Mouse (Mus musculus): ENCODE measurements at regions not wholly inside any gene's neighbourhood (a gene's known extent, or its start where the extent isn't known, plus 50 kb on each side); places are given as distances from the start of the nearest gene placed in this dataset.

DNA sequence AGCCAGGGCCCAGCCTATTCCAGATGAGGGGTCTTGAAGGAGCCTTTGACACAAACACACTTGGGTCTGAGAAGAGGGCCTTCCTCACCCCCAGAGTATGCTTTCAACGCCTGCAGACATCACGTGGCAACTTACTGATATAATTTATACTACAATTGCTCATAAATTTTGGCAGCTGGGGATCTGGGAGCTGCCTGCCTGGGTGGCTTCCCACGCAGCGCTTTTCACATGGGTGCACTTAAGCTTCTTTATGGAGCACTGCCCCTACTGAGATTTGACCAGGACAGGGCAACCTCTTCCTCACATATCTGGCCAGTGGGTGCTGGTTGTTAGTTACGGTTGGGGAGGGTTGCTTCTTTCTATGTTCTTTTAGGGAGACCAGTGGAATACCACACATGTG is 61.6 kb downstream of the Spesp1 start:
- no peak for DNase-seq

DNA sequence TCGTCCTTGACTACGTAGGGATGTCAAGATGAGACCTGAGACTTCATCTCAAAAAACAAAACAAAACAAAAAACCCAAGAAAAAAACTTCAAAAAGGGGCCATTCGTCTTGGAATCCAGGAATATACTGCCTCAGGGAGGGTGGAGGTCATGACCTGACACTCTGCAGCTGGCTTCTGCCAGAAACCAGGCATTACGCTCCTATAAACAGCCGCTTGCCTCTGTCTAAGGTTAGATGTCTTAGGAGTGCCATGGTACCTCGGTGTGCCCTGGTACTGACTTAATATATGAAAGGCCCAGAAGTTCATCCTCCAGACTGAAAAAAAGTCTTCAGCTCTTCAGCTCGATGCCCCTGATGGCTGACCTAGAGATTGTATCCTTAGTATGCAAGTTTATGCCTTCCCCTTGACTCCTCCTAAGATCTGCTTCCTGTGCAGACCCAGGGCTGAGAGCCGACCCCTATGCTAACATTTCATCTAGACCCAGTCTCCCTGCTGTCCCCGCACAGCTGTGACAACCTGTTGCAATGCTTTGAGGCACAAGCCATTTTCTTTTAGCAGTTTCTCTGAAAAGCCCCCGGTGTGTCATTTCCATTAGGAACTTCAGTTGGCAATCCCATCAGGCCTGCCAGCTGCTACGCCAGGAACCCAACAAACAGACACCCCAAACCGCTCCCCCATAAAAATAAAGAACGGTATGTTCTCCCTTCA is 66.7 kb downstream of the Spesp1 start:
- no peak for DNase-seq

DNA sequence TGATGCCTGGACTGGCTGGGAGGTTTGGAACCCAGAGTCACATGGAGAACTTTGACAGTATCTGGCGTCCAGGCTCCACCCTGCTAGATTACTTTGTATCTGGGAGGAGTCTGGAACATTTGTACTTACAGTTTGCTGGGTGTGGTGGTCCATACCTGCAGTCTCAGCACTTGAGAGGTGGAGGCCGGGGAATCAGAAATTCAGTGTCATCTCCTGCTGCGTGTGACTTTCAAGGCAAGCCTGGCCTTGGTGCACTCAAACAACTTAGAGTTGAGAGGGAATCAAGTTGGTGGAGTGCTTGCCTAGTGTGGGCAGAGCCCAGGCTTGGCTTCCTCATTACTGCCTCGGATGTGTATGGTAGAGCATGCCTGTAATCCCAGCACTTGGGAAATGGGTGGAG is 67.5 kb downstream of the Spesp1 start:
- DNase-seq: no peak

DNA sequence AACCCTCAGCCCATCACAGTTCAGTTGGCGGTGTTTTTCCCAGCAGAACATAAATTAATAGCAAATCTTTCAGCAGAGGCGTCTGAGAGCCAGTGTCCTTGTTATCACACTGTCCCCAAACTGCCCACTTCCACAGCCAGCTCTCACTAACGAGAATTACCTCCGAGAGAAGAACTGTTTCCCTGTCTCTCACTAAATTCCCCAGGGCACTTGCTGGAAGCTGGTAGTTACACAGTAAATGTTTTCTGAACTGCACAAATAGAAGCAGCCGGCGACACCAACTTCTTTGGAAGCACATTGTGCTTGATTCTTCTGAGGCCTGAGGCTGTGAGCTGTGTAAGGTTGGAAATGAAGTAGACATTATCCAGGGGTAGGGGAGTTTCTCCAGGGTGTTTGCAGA is 69.4 kb downstream of the Spesp1 start:
- DNase-seq: no peak

DNA sequence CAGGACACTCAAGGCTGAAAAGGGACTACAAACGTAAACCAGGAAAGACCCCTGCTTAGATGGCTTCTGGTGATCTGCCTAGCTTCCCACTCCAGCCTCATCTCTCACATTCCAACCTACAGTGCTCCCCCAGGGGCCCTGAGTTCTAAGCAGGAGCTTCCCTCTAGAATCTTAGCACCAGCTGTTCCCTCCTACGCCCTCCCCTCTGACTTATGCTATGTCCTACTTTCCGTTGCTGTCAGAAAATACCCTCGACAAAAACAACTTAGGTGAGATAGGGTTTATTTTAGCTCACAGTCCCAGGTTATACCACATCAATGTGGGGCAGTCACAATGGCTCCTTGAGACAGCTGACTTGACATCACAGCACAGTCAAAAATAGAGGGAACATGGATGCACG is 71.2 kb downstream of the Spesp1 start:
- DNase-seq: no peak

DNA sequence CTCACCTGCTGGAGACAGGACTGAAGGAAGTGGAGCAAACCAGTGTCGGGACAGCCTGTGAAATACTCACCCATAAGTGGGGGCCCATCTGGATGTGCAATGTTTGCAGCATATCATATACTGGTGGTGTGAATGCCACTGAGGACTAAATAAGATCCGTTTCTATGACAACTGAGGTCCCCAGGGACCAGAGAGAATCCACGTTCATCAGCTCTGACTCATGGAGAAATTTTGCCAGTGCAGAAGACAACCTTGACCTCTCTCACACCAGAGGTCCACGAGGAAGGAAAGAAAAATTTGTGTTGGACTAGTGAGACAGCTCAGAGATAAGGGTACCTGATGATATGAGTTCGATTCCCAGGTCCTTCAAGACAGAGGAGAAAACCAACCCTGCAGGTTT is 73.6 kb downstream of the Spesp1 start:
- no peak for DNase-seq

DNA sequence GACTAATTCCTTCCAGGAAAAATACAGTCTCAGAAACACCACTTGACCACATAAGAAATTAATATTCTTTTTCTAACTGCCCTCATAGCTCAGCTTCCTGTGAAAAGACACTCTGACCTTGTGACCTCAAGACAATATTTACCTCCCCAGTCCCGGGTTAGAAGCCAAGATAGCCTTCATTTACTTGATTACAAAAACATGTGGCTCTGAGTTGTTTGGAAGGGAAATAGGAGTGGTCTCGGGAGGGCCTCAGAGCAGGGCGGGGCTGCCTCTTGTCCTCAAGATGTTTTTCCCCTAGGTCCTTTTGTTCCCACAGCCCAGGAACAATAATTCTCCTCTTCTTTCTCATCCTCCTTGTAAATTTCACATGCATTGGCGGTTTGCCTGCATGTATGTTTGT is 76.7 kb downstream of the Spesp1 start:
- no peak for DNase-seq

DNA sequence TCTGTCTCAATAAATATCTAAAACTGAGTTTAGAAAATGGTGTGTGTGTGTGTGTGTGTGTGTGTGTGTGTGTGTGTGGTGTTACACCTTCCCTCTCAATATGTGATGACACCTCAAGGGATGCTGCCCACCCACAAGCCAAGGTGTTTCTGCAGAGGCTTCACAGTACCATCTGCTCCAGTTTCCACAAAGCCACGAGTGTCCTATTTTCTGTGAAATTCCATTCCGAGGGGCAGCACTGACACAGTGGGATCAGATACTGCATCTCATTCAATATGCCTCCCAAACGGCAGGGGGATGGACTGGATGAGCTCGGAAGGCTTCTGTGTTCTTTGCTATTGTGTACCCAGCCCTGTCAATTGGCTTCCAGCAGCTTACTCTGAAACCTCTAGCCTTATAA is 78.5 kb downstream of the Spesp1 start:
- no peak for DNase-seq

DNA sequence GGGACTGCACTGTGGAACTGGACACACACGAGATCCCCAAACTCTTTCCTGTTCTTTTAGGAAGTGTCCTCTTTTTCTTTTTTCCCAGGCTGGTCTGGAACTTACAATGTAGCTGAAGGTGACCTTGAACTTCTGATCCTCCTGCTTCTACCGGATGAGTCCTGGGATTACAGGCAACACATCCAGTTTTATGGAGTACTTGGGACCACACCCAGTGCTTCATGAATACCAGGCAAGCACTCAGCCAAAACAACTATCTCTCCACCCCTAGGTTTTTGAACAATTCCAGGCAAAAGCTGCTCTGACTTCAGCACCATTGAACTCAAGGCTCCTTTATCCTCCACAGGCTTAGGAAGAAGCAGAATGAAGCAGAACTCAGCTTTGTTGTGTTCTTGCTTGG is 79.7 kb downstream of the Spesp1 start:
- DNase-seq: no peak

DNA sequence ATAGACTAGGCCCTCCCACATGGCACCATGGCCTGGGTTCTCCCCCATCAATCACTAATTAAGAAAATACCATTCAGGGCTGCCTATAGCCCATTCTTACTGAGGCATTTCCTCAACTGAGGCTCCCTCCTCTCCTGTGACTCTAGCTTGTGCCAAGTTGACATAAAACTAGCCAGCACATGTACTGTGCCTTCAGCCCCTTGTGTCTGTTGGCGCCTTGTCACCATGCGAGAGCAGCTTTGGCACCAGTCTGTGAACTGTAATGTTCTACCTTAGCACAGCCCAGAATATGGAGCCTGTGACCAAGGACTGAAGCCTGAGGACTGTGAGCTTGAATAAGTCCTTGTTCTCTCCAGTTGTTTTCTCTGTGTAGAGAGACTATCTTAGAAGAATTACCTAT is 75.0 kb upstream of the Glce start:
- DNase-seq: no peak

DNA sequence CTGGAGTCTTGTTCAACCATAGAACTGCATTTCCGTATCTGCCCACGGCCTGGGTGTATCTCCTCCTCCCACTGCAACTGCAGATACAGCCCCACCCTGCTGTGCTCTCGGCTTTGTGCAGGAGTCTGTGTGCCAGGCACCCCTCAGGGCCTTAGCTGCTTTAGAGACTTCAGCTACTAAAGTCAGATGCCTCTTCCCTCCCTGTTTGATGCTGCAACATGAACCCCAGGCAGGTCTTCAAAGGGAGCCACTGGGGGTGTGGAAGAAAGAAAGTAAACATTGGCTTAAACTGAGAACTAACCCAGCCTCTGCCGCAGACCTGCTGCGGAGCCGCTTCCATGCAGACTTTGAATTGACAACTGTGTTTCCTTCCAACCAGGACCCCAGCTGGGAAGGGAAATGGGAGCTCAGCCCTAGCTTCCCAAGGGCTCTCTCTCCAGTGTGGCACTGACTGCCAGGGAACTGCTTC is 70.0 kb upstream of the Glce start:
- peak; percentile 9 for DNase-seq

DNA sequence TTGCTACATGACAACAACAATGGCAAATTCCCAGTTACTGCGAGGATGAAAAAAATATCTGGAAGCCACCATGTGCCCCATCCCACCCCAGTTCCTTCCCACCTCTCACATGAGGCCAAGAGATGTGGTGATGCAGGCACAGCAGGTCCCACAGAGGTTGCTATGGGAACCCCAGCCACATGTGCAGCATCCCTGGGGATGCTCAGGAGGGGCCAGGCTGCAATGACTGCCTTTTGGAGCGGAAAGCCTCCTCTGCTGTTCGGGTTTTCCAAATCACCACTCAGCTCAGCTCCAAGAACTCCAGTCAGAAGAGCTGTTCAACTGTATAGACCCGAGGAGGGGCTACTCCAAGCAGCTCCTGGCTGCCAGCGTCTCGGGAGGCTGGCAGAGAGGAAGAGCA is 68.0 kb upstream of the Glce start:
- DNase-seq: no peak

DNA sequence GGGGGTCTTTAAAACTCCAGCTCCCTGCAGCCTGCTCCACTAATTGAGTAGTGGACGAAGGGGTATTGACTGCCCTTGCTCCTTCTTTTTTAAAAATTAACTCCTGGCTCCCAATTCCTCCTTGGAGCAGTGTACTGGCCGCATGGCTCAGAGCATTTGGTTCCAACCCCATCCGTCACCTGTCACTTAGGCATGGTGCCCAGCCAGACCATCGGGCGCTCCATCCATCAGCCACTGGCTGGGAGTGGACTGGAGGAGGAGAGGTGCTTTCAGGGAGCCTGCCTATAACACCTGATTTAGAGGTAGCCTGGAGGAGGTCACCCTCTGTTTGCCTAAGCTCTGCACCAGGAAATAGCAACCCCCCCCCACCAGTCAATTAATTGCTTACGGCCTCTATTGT is 66.4 kb upstream of the Glce start:
- DNase-seq: no peak

DNA sequence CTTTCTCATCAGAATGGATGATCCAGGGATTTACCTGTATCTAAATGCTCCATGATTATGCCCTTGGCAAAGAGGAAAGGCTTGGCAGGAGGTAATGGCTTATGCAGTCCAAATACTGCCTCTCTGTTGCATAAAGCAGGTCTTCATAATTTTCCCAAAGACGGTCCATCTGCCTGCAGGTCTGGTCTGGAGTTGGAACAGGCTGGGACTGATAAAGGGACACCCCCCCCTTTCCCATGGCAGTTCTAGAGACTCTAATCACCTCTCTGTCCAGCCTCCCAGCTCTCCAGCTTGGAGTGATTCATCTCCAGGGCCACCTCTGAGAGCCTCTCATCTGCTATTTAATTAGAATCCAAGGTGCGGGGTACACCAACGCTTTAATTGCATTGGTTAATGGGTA is 65.9 kb upstream of the Glce start:
- DNase-seq: no peak

DNA sequence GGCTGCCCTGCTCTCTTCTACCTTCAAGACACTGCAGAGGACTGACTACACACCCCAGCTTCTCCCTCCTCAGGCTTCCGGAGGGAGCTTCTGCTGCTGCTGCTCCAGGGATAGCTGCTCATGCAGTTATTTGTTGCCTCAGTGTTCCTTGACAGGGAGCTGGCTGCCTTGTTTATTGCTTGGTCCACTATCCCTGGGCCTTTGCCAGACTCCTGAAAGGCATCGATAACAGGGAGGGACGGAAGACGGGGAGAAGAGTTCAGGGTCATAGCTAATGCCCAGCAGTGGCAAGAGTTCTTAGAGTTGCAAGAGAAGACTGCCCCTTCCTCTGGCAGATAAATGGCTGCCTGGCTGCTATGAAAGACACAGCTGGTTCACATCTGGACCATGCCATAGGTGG is 64.4 kb upstream of the Glce start:
- no peak for DNase-seq

DNA sequence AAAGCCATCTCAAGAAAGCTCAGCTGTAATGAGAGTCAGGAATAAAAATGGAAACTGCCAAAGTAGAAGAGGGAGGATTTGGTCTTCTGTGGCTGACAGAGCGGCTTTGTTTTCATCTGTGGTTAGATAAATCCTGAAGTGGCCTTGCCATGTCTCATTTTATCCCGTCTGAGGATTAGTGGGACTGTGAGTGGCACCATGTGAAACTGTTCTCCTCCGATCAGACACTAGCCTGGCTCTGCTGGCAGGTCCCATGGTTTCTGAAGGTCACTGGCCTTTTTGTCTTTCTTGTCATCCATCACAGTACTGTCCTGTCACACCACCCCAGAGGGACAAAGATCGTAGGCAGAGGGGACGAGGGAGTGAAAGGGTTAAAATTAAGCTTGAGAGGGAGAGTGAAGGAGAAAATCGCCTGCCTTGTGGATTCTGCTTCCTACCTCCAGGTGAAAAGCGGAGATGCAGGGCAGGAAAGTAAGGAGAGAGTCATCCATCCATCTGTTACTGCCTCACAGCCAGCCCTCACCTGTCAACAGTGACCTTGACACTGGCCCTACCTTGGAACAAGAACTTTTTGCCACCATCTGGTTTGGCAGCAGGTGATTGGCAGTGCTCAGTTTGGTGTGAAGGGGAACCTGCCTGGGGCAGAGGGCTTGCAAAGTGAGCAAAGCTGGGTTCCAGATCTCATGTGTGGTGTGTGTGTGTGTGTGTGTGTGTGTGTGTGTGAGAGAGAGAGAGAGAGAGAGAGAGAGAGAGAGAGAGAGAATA is 63.2 kb upstream of the Glce start:
- no peak for DNase-seq

DNA sequence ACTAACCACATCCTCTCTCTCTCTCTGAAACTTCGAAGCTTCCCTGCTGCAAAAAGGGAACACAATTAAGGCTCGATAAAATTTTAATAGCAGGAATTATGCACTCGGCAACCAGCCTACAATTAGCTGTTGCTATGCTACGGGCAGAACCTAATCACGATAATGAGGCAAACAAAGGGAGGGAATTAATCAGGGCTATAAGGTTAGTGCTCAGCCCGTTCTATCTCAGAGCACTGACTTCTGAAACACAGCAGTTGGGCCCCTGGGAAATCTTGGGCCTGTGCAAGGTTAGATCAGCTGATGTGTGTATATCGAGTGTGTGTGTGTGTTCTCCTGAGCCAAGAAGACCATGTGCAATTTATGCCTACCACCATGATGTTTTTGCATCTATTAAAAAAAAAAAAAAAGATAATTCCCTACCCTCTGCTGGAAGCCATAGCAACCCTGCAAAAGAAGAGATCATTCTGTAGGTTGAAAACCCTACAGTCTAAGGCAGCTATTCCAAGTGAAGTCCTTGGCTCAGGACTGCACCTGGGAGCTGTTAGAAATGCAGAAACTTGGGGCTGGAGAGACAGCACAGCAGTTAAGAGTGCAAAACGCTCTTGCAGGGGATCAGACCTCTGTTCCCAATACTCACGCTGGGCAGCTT is 58.9 kb upstream of the Glce start:
- no peak for DNase-seq

DNA sequence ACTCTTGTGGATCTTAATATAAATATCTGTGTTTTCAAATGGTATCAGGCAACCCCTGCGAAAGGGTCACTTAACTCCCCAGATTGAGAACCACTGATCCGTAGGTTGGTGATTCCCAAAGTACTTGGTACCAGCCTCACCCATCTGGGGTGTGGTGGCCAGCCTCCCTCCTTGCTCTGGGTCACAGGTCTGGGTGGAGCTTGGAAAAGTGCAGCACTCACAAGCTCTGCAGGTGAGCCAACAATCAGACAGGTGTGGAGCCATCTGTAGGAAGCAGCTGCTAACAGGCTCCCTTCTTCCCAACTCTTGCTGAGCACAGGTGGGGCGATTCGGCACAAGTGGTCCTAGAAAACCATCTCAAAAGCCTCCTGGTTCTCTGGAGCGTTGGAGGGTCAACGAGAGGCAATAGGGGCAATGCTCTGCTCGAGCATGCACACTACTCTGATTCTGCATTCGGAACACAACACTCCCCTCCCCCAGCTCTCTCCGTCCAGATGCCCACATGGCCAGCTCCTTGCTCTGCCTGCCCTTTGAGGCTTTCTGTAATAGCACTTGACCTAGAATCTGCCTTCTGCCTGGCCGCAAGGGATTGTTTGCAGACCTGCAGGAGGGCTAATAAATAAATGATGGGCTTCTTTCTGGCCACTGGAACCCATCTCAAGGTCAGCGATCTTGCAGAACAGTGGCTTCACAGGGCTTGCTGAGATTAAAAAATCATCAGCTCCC is 58.2 kb upstream of the Glce start:
- no peak for DNase-seq

DNA sequence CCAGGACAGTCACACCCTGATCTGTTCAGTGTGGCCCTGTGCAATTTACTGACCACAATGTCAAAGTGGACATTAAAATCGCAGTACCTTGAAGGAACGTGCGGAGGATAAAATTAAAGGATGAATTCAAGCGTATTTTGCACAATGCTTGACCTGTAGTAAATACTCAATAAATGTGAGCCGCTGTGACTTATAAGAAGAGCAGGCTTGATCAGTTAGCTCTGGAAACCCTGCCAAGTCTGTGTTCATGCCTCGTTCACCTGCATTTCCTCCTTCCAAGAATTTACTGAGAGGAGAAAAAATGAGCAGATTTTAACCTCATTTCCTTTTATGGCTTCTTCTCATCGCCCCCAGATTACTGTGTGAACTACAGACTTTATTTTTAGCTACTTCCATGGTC is 52.2 kb upstream of the Glce start:
- DNase-seq: no peak

All from liver (tissue).